Mouse (Mus musculus) lung, postnatal 36 days (tissue): ENCODE results near the gene Akr1b7.
A peak's percentile ranks its signal among the peaks of the same experiment; 100 is the strongest.
"Not testable (repeated sequence)": the region's sequence is repeated elsewhere in the genome, so short reads cannot be mapped to it uniquely, and the experiment has no call there.

Experiments used
- DNase-seq: peaks from one replicate; pipeline ENCODE4 v3.0.0; 2022; ENCODE audit warnings: mixed read lengths

Gene Akr1b7

DNA sequence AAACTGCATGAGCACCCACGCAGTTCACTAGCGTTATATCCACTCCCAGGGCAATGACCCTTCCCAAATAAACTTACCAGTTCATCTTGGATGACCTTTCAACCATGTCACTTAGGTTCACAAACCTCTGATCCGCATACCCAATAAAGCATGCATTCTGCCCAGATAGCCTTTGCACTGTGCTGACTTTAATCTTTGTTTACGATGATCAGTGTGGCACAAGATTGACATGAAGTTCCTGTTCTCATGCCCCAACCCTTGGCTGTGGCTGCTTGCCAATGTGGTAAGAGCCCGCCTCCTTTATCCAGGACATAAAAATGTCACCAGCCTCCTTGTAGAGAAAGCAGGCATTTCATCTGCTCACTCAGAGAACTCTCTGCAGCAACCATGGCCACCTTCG is at the start of gene Akr1b7:
Akr1b7 (plus strand) TSS at position 312 of the 400 bp plus-strand sequence.
- DNase-seq: peak; percentile 28

DNA sequence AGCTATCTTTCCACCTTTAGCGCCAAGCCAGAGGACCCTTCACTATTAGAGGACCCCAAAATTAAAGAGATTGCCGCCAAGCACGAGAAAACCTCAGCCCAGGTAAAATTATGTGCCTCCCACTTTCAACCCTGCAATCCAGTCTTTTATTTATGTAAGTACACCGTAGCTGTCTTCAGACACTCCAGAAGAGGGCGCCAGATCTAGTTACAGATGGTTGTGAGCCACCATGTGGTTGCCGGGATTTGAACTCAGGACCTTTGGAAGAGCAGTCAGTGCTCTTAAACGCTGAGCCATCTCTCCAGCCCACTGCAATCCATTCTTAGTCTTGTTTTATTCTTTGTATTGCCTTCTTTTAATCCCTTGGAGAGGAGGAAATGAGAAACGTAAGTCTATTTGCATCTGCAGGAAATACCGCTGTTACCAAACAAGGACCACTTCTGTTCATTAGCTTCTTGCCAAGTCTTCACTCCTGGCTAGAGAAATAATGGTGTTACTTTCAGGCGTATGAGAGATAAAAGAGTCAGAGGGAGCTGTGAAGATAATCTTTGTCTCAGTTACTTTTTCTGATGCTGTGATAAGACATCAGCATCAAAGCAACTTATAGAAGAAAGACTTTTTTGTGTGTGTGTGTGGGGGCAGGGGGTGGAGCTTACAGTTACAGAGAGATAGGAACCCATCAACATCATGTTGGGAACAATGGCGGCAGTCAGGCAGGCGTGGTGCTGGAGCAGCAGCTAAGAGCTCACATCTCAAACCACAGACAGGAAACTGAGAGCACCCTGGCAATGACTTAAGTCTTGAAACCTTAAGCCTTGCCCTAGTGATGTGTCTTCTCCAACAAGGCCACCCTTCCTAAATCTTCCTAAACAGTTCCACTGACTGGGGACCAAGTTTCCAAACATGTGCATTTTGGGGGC is 47.7 kb upstream of the Akr1b7 start:
- DNase-seq: no peak

DNA sequence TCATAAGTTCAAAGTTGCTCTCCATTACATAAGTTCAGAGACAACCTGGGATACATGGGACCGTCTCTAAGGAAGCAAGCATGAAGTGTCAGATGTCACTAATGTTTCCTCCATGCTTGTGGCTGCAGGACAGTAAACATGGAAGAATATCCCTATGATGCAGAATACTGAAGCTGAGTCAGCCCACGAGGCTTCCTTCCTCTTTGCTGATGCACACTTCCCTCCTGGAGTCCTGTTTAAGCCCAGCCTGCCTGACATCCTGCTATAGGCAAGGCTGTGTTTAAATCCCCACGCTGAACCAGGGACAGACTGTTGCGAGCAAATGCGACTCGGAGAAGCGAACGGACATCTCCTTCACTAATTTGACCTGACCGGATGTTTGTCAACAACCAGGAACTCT is 44.1 kb upstream of the Akr1b7 start:
- DNase-seq: peak; percentile 23

DNA sequence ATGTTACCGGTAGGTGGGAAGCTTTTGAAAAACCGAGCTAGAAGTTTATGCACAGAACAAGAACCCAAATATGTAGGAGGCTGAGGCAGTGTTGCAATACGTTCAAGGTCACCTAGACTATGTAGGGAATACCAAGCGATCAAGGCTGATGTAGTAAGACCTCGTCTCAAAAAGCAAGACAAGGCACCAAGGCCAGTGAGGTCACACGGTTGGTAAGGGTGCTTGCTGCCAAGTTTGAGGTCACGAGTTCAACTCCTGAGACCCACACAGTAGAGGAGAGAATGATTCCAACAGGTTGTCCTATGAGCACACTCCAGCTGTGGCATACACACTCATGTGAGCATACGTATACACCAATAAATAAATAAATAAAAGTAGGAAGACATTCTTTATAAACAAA is 42.1 kb upstream of the Akr1b7 start:
- DNase-seq: no peak

DNA sequence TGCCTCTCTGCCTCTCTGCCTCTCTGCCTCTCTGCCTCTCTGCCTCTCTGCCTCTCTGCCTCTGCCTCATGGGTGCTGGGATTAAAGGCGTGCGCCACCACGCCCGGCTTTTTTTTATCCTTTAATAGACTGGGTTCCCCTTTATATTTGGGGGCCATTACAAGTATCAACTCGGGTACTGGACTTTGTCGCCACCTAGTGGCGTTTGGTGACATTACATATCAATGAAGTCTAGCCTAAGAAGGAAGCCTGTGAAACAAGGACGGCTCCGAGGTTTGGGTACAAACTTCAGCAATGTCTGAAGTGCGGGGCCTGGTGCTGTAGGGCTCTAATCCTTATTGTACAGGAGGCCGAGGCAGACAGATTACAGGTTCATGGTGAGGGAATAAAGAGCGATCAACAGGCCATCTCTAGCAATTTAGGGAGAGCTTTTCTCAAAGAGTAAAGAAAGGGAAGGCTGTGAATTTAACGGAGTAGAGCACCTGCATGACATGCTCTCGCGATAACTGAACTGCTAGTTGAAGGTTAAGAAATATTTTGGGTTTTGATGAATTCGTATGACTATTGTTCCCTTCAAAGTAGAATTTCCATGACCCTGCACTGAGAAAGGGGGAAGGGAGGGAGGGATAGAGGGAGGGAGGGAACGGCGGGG is 40.3 kb upstream of the Akr1b7 start:
- peak; percentile 93 for DNase-seq

DNA sequence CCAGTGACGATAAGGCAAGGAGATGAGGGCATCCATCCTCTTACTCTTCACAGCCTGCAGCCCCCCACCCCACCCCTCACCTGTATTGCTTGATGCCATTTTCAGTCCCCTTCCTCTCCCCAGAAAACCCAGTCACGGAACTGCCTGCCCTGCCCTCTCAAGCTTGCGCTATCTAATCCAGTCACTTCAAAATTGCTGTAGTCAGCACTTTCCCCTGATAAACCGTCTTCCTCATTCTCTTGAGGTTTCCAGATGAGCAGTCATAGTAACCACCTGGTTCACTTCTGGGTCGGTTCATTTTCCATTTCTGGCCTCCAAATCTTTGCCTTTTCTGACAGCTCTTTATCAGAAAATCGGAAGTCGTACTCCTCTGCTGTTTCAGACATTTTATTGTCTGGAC is 38.3 kb upstream of the Akr1b7 start:
- peak; percentile 21 for DNase-seq

DNA sequence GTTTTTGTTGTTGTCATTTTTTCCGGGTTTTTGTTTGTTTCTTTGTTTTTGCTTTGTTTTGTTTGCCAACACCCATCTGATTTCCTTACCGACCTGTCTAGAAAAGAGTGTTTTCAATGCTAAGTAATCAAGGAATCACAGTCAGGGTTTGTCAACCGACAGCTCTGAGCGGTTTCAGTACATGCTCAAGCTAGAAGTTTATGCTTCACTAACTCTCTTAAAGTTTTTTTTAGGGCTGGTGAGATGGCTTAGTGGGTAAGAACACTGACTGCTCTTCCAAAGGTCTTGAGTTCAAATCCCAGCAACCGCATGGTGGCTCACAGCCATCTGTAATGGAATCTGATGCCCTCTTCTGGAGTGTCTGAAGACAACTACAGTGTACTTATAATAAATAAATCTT is 36.2 kb upstream of the Akr1b7 start:
- DNase-seq: not testable (repeated sequence)

DNA sequence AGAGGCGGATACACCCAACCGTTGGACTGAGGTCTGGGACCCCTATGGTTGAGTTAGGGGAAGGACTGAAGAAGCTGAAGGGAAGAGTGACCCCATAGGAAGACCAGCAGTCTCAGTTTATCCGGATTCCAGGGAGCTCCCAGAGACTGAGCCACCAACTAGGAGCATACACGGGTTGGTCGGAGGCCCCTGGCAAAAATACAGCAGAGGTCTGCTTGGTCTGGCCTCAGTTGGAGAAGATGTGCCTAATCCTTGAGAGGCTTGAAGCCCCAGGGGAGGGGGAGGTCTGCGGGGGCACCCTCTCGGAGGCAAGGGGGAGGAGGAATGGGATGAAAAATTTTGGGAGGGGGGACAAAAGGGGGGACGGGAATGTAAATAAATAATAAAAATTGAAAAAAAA is 28.7 kb upstream of the Akr1b7 start:
- DNase-seq: no peak

DNA sequence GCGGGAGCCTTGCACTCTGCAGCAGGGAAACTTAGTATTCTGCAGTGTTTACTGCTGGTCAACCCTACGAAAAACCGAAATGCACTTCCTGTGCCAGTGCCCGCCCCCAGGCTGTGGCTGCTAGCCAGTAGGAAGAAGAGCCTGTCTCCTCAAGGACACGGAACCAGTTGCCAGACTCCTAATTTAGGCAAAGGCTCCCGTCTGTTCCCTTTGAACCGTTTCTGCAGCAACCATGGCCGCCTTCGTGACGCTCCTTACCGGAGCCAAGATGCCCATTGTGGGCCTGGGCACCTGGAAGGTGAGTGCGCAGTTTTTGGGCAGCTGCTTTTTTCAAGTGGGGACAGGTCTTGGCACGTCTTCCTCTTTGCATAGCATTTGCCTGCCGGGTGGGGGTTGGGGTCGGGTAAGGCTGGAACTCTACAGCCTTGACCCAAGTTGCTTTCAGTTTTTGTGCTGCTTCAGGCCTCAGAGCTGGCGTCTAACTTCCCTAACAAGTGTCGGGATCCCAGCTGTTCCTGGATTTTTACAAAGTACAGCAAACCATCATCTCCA is 27.9 kb upstream of the Akr1b7 start, which contains the start of gene Akr1b10:
Akr1b10 (plus strand) TSS at position 109 of the 552 bp plus-strand sequence.
- DNase-seq: peak; percentile 91

DNA sequence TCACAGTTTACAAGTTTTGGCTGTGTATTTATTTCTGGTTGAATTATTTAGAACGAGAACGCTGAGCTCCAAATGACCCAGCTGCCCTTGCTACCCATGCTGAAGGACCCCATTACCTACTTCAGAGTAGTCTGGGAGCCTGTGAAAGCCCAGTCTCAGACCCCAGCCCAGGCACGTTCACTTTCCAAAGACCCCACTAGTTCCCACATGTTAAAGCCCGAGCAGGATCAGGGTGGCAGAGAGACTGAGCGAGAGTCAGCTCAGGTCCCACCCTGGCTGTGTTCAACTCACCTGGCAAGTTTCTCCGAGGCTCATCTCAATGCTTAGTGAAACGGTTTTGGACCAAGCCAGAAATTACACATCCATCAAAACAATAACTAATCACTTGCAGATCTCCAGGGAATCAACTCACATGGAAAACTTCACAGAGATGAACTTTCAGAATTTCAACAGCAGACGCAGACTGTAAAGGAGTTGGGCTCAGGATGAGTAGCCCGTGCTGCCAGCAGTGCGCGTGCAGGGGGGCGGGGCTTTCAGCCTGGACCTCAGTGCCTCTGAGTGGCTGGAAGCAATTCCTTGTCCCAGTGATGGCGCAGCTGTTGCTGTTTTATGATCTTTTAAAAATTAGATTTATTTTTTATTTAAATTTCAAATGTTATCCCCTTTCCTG is 27.3 kb upstream of the Akr1b7 start:
- DNase-seq: peak; percentile 79

DNA sequence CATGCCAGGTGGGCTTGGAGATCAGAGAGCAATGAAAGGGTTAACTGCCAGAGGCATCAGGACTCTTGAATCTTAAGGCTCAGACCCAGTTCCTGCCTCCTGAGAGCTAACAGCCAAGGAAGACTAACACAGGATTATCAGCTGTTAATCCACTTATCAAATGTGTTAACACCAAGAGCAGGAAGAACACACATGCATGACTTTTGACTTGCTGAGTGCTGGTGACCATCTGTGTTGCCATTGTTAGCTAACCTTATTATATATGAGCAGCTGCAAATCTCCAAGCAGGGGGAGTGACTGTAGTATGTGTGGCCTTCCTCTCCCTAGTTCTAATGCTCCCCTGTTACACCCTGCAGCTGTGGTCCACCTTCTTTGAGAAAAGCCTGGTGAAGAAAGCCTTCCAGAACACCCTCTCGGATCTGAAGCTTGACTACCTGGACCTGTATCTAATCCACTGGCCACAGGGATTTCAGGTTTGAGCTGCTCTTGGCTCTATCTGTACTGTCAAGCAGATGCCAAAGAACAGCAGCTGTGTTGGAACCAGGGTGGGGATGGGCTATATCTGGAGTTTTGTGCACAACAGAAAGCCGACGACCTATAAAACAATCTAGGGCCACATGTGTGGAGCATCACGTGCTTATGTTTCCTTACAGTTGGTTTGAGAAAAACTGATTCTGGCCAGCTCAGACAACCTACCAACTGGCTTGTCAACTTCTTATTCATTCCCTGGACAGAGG is 23.5 kb upstream of the Akr1b7 start:
- no peak for DNase-seq

DNA sequence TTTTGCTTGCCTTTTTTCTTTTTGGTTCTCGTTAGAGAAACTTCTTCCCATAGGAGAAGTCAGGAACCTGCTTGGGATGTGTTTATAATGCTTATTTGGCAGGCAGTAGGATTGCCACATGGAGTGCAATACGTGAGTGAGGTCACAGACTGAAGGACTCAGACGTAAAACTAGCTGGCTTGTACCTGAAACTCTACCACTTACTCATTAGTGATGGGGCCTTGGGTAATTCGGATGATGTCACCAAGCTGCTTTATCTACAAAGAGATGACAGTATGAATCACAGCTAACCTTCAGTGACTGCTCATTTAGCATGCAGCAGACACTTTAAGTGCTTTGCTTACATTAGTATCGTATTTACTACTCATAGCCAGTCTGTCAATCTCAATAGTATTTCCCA is 16.2 kb upstream of the Akr1b7 start:
- DNase-seq: no peak

DNA sequence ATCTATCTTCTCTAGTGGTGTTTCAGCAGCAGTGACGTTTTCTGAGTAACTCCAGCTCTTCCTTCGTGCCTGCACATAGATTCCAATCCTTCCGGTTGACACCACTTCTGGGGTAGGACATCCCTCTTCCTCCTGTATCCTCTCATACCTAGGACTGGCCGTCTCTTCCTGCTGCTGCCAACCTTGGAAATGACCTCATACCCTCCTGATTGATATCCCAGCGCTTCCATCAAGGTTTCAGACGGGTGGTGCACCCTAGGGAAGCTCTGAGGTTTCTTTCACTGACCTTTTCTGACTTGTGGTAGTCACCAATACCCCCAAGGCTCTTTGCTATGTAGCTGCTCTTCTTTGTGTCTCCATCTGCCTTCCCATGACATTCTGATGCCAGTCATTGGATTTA is 13.7 kb upstream of the Akr1b7 start:
- DNase-seq: no peak

DNA sequence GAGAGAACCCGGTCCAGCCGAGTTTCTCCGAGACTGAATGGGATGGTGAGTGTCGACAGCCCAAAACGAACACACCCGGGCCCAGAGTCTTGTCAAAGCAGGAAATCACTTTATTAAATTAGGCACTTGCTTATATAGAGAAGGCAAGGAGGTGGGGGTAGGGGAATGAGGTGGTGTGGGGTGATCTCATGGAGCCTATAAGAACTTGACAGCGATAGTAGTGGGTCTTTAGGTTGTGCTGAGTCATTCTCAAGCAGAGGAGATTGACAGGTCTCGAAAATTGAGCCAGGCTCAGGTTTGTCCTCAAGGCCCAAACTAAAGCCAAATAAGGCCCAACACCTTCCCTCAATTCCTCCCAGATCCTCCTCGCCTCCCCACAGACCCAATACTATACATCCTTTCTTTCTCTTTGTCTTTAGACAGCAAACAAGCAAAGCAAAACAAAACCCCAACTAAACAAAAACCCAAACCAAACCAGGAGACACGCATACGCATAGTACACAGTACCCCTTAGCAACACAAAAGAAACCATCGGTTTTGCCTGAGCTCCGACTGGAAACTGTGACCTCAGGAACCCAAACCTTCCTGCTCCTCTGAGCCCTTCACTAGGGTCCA is 12.4 kb upstream of the Akr1b7 start:
- no peak for DNase-seq

DNA sequence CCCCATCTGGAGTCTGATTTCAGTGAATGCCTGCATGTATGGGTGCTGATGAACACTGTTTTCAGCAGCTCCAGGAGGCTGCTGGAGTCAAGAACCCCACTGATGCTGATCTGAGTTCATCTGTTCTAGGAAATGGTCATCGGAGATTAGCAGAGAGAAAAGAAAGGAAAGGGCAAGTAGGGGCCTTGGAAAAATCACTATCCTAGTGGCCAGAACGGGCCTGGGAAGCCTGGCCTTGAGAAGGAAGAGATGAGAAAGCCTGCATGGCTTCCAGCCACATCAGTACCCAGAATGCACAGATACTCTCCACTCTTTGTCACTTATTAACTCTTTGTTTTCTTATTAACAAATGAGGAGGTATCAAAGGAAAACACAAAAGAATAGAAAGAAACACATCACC is 11.4 kb upstream of the Akr1b7 start:
- no peak for DNase-seq

DNA sequence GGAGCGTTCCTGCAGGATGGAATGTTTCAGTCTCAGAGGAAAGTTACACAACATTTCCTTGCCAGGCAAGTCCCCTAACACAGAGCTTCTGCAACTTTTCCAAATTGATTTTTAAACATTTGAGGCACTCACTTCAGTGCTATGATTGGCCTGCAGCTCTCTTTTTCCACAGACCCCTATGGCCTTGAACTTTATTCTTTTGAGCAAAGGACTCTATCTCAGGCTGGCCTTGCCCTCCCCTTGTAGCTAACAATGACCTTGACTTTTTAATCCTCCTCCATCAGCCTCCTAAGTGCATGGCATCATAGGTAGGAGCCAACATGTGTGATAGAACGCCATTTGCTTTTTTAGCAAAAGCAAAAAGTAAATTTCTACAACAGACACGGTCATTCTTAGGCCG is 5.4 kb upstream of the Akr1b7 start:
- no peak for DNase-seq

DNA sequence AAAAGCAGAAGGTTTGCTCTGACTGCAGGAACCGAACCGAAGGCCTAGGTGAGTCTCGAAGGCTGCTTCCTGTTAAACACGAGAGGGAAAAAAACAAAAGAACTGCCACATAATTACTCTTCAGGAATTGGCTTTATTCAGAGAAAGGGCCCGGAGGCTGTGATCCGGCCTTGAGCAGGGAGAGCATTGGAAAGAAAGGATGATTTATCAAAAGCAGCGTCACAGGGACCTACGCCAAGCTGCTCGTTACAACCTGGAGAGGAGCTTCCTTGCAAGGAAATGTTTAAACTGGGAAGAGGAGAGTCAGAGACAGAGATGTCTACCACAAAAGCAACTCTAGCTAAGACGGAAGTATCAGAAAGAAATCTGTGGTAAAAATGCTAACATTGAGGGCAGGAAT is 4.7 kb upstream of the Akr1b7 start:
- DNase-seq: no peak

DNA sequence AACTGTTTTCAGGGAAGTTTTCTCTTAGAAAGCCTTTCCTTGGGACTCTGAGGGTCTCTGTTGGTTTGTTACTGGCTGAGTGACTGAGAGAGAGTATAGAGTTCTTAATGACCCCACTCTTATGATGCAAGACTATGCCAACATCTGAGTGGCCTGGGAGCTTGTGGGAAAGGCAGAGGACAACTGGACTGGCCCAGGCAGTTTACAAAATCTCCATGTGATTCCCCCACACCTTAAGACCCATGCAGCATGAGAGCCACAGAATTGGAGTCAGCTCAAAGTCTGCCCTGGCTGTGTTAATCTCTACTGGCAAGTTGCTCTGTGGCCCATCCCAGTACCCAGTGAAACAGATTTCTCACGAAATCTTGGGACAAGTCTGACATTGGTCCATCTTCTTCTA is 554 bp downstream of the Akr1b7 start:
- DNase-seq: no peak

DNA sequence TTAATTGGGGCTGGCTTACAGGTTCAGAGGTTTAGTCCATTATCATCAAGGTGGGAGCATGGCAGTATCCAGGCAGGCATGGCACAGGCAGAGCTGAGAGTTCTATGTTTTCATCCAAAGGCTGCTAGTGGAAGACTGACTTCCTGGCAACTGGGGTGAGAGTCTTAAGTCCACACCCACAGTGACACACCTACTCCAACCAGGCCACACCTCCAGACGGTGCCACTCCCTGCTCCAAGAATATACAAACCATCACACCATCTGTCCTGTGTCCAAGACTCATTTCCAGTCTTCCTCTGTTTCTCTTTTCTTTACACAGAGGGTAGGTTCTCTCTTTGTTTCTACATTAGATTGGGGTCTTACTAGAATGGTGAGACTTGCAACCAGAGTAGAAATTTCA is 1.3 kb downstream of the Akr1b7 start:
- DNase-seq: peak; percentile 19

DNA sequence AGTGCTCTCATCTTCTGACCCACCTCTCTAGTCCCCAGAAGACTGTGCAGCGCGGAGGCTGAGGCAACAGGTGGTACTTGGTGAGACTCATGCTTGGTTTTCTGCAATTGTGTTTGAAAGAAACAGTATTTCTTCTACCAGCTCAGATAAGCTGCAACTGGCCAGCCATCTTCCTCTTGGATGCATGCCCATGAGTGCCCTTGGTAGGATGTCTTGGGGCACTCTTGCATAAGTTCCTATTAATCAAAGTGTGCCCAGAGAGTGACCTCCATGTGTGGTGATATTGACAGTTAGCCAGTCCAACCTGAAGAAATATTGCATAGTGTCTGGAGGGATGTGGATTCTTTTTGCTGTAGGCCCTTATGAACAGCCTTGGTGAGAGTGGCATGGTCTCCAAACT is 4.4 kb downstream of the Akr1b7 start:
- DNase-seq: peak; percentile 3

DNA sequence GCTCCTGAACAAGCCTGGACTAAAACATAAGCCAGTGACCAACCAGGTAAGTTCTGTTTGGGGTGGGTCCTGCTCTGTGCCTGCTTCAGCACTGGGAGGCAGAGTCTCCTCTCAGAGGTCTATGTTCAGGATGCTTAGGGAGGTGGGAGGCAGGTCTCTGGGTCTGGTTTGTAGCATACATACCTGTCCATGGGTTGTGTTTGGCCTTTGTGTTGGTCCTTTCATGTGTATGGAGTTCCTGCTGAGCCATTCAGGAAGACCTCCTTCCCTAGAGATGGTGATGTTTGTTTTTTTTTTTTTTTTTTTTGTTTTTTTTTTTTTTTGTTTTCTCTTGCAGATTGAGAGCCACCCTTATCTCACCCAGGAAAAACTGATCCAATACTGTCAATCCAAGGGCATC is 6.9 kb downstream of the Akr1b7 start:
- no peak for DNase-seq

DNA sequence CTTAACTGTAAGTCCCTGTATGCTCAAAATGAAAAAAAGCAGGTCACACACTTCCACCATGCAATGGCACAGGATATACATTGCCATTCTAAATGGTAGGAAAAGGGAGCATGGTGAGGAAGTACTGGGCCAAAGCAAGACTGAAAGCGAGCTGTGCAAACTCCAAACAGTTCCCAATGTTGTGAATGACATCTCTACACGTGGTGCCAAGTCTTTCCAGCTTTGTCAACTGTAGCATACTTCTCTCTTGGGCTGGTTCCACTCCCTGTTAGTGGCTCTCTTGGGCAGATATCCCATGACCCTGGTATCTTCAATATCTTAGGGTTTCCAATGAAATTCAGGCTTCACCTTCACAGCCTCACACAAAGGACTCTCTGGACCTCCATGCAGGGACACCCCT is 26.9 kb downstream of the Akr1b7 start:
- DNase-seq: no peak
